Mouse (Mus musculus): ENCODE measurements at regions not wholly inside any gene's neighbourhood (a gene's known extent, or its start where the extent isn't known, plus 50 kb on each side); places are given as distances from the start of the nearest gene placed in this dataset.

GRCm38 (mm10) chr15:62314449-62314848 is 1391.6 kb upstream of the A1bg start:
- TF ChIP-seq MAFK (IDR thresholded peaks at IDR 0.05; ENCODE audit: insufficient read depth, low read depth, low read length) (no peak), CHD2 (IDR thresholded peaks at IDR 0.05; ENCODE audit: low read depth, low read length) (no peak), ZNF384 (IDR thresholded peaks at IDR 0.05; ENCODE audit: low read depth, low read length) (no peak), HCFC1 (IDR thresholded peaks at IDR 0.05; ENCODE audit: borderline replicate concordance, insufficient read depth, low read length) (no peak)

Measured in ES-E14 (cell line).